Mouse (Mus musculus): Measurements from ENCODE around the gene Aldh3b3. TPM values are rescaled to one million over a fixed set of nuclear protein-coding genes. Genes with fewer than 3 reads are reported as not detected.

Aldh3b3 gene
- polyA plus RNA-seq, 1 experiment from 2014 or later: not detected

- no peak overlapping the region for H3K4me3 ChIP-seq (ENCODE audit: low read depth, low read length)
- ATAC-seq (ENCODE audit: low read depth): no peak
- H3K4me2 ChIP-seq (ENCODE audit: low read depth, low read length): no peak overlapping the region
- H3K27ac ChIP-seq (ENCODE audit: low read depth, low read length): no peak overlapping the region
- H3K4me1 ChIP-seq (ENCODE audit: control insufficient read depth, insufficient read depth, low read length): no peaks in the 10 kb centered on the region
- no peaks in the 10 kb centered on the region for H3K9me3 ChIP-seq (ENCODE audit: control insufficient read depth, low read length)
- H3K27me3 ChIP-seq (ENCODE audit: control insufficient read depth, insufficient read depth, low read length): no peaks in the 10 kb centered on the region
- 82% methylated on average over 8 of the region's 8 CpGs for WGBS
- no peaks in the 10 kb centered on the region for H3K36me3 ChIP-seq (ENCODE audit: control insufficient read depth, insufficient read depth, low read length)
- no peak overlapping the region for H3K9ac ChIP-seq (replicated peaks; ENCODE audit: low read depth, low read length)
These were observed 34.3 kb upstream of the Aldh3b3 start for GRCm38 (mm10) chr19:3924190-3924589.

- no peak overlapping the region for H3K4me3 ChIP-seq (ENCODE audit: low read depth, low read length)
- H3K9ac ChIP-seq (replicated peaks; ENCODE audit: low read depth, low read length): no peak overlapping the region
- H3K27me3 ChIP-seq (ENCODE audit: control insufficient read depth, insufficient read depth, low read length): no peaks in the 10 kb centered on the region
- WGBS: 96% methylated on average over 7 of the region's 7 CpGs
- no peak overlapping the region for H3K4me2 ChIP-seq (ENCODE audit: low read depth, low read length)
- H3K4me1 ChIP-seq (ENCODE audit: control insufficient read depth, insufficient read depth, low read length): no peaks in the 10 kb centered on the region
- no peaks in the 10 kb centered on the region for H3K36me3 ChIP-seq (ENCODE audit: control insufficient read depth, insufficient read depth, low read length)
- no peaks in the 10 kb centered on the region for H3K9me3 ChIP-seq (ENCODE audit: control insufficient read depth, low read length)
- no peak overlapping the region for H3K27ac ChIP-seq (ENCODE audit: low read depth, low read length)
- no peak for ATAC-seq (ENCODE audit: low read depth)
These were observed 33.6 kb upstream of the Aldh3b3 start for GRCm38 (mm10) chr19:3924868-3925267.

- Histone ChIP-seq H3K9me3 (ENCODE audit: control insufficient read depth, low read length) (no peaks in the 10 kb centered on the region), H3K4me2 (ENCODE audit: low read depth, low read length) (no peak overlapping the region), H3K9ac (replicated peaks; ENCODE audit: low read depth, low read length) (no peak overlapping the region), H3K4me1 (ENCODE audit: control insufficient read depth, insufficient read depth, low read length) (no peaks in the 10 kb centered on the region), H3K36me3 (ENCODE audit: control insufficient read depth, insufficient read depth, low read length) (no peaks in the 10 kb centered on the region), H3K27ac (ENCODE audit: low read depth, low read length) (no peak overlapping the region), H3K27me3 (ENCODE audit: control insufficient read depth, insufficient read depth, low read length) (no peaks in the 10 kb centered on the region), H3K4me3 (ENCODE audit: low read depth, low read length) (no peak overlapping the region)
- 85% methylated on average over 6 of the region's 6 CpGs for WGBS
- no peak for ATAC-seq (ENCODE audit: low read depth)
These were observed 32.6 kb upstream of the Aldh3b3 start for GRCm38 (mm10) chr19:3925859-3926258.

GRCm38 (mm10) chr19:3926279-3926678 is 32.2 kb upstream of the Aldh3b3 start:
- H3K4me1 ChIP-seq (ENCODE audit: control insufficient read depth, insufficient read depth, low read length): no peaks in the 10 kb centered on the region
- no peak overlapping the region for H3K4me2 ChIP-seq (ENCODE audit: low read depth, low read length)
- no peak overlapping the region for H3K9ac ChIP-seq (replicated peaks; ENCODE audit: low read depth, low read length)
- H3K27me3 ChIP-seq (ENCODE audit: control insufficient read depth, insufficient read depth, low read length): no peaks in the 10 kb centered on the region
- H3K4me3 ChIP-seq (ENCODE audit: low read depth, low read length): no peak overlapping the region
- WGBS: 79% methylated on average over 3 of the region's 3 CpGs
- H3K36me3 ChIP-seq (ENCODE audit: control insufficient read depth, insufficient read depth, low read length): no peaks in the 10 kb centered on the region
- no peaks in the 10 kb centered on the region for H3K9me3 ChIP-seq (ENCODE audit: control insufficient read depth, low read length)
- H3K27ac ChIP-seq (ENCODE audit: low read depth, low read length): no peak overlapping the region
- no peak for ATAC-seq (ENCODE audit: low read depth)

- H3K36me3 ChIP-seq (ENCODE audit: control insufficient read depth, insufficient read depth, low read length): no peaks in the 10 kb centered on the region
- H3K9ac ChIP-seq (replicated peaks; ENCODE audit: low read depth, low read length): no peak overlapping the region
- no peak overlapping the region for H3K27ac ChIP-seq (ENCODE audit: low read depth, low read length)
- 73% methylated on average over 6 of the region's 6 CpGs for WGBS
- no peak overlapping the region for H3K4me2 ChIP-seq (ENCODE audit: low read depth, low read length)
- ATAC-seq (ENCODE audit: low read depth): no peak
- H3K9me3 ChIP-seq (ENCODE audit: control insufficient read depth, low read length): no peaks in the 10 kb centered on the region
- H3K4me1 ChIP-seq (ENCODE audit: control insufficient read depth, insufficient read depth, low read length): no peaks in the 10 kb centered on the region
- no peaks in the 10 kb centered on the region for H3K27me3 ChIP-seq (ENCODE audit: control insufficient read depth, insufficient read depth, low read length)
- H3K4me3 ChIP-seq (ENCODE audit: low read depth, low read length): no peak overlapping the region
These were observed 31.8 kb upstream of the Aldh3b3 start for GRCm38 (mm10) chr19:3926685-3927084.

GRCm38 (mm10) chr19:3927989-3928388 is 30.5 kb upstream of the Aldh3b3 start:
- Histone ChIP-seq H3K36me3 (ENCODE audit: control insufficient read depth, insufficient read depth, low read length) (no peaks in the 10 kb centered on the region), H3K4me1 (ENCODE audit: control insufficient read depth, insufficient read depth, low read length) (no peaks in the 10 kb centered on the region), H3K9ac (replicated peaks; ENCODE audit: low read depth, low read length) (no peak overlapping the region), H3K4me3 (ENCODE audit: low read depth, low read length) (no peak overlapping the region), H3K27ac (ENCODE audit: low read depth, low read length) (no peak overlapping the region), H3K27me3 (ENCODE audit: control insufficient read depth, insufficient read depth, low read length) (no peaks in the 10 kb centered on the region), H3K9me3 (ENCODE audit: control insufficient read depth, low read length) (no peaks in the 10 kb centered on the region), H3K4me2 (ENCODE audit: low read depth, low read length) (no peak overlapping the region)
- WGBS: 86% methylated on average over 4 of the region's 4 CpGs
- ATAC-seq (ENCODE audit: low read depth): no peak

DNA sequence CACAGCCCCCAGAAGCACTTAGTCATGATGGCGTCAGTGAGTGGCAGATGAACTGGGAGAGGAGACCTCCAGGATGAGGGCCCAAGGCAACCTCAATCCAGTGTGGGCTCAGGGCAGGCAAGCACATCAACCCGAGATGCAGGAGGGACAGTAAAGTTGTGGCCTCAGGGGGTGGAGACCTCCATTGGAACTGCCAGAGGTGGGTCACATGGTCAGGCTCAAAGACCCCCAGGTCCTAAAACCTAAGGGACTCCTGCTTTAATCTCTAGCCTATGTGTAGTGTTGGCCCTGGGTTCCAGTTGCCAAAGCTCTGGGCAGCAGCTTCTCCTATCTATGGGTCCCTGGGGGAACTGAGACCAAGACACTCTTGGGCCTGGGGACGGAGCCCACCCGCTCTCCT is 29.7 kb upstream of the Aldh3b3 start:
- WGBS: 76% methylated on average over 4 of the region's 4 CpGs
- Histone ChIP-seq H3K4me1 (ENCODE audit: control insufficient read depth, insufficient read depth, low read length) (no peaks in the 10 kb centered on the region), H3K9me3 (ENCODE audit: control insufficient read depth, low read length) (no peaks in the 10 kb centered on the region), H3K27me3 (ENCODE audit: control insufficient read depth, insufficient read depth, low read length) (no peaks in the 10 kb centered on the region), H3K4me2 (ENCODE audit: low read depth, low read length) (no peak overlapping the region), H3K36me3 (ENCODE audit: control insufficient read depth, insufficient read depth, low read length) (no peaks in the 10 kb centered on the region), H3K27ac (ENCODE audit: low read depth, low read length) (peak overlapping the region; percentile 29; the same call in 1 of the 2 replicates), H3K9ac (replicated peaks; ENCODE audit: low read depth, low read length) (no peak overlapping the region), H3K4me3 (ENCODE audit: low read depth, low read length) (no peak overlapping the region)
- peak; percentile 7; the same call in 1 of the 2 replicates for ATAC-seq (ENCODE audit: low read depth)

- WGBS: 55% methylated on average over 12 of the region's 12 CpGs
- Histone ChIP-seq H3K27me3 (ENCODE audit: control insufficient read depth, insufficient read depth, low read length) (no peaks in the 10 kb centered on the region), H3K4me1 (ENCODE audit: control insufficient read depth, insufficient read depth, low read length) (no peaks in the 10 kb centered on the region), H3K4me2 (ENCODE audit: low read depth, low read length) (no peak within 1 kb of the TSS), H3K27ac (ENCODE audit: low read depth, low read length) (peak within 1 kb of the TSS; percentile 35; the same call in 1 of the 2 replicates), H3K36me3 (ENCODE audit: control insufficient read depth, insufficient read depth, low read length) (no peaks in the 10 kb centered on the region), H3K4me3 (ENCODE audit: low read depth, low read length) (no peak within 1 kb of the TSS), H3K9ac (replicated peaks; ENCODE audit: low read depth, low read length) (0 out of 2 replicates have a peak within 1 kb of the TSS, but pooled peaks have one; percentile 16), H3K9me3 (ENCODE audit: control insufficient read depth, low read length) (no peaks in the 10 kb centered on the region)
- ATAC-seq (ENCODE audit: low read depth): peak; percentile 67; the same call in 1 of the 2 replicates
These were observed 29.1 kb upstream of the Aldh3b3 start, which contains the start of gene Aldh3b1 for GRCm38 (mm10) chr19:3929211-3929941. Gene Aldh3b1 (minus strand): TSS chr19:3929808.

DNA sequence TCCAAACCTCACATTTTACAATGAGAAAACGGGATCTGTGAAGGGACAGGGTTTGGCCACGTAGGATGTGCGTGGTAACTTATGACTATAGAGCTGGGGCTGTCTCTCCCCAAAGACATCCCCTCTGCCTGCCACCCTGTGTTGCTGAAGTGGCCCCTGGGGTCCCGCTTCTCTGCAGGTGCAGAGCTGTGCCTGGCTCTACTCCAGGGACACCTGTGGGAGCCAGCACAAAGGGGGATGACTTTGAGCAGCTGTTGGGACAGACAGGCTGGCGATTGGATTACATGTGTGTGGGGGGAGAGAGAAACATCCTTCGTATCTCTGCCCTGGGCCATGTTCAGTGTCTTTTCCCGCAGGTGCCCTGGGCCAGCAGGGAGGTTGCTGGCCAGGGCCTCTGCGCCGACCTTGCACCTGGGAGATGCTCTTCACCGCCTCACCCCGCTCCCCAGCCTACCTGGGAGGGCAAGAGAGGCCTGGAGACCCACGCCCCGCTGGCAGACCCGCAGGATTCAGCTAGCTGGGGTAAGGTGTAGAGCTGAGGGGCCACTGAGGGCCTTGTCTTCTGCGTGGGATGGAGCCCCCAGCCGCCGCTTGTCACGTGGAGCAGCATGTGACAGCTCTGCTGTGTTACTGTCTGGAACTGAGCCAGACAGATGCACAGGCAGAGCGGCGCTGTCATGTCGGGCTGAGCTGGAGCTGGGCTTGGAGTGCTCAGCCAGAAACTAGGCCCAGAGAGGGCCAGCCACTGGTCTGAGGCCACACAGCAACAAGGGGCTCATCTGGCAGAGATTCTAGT is 28.0 kb upstream of the Aldh3b3 start:
- Histone ChIP-seq H3K9me3 (ENCODE audit: control insufficient read depth, low read length) (no peaks in the 10 kb centered on the region), H3K4me3 (ENCODE audit: low read depth, low read length) (no peak overlapping the region), H3K27ac (ENCODE audit: low read depth, low read length) (peak overlapping the region; percentile 12; the same call in 1 of the 2 replicates), H3K9ac (replicated peaks; ENCODE audit: low read depth, low read length) (0 out of 2 replicates have a peak overlapping the region, but pooled peaks have one; percentile 16), H3K27me3 (ENCODE audit: control insufficient read depth, insufficient read depth, low read length) (0 out of 2 replicates have a peak, but pooled peaks cover 1% of the 10 kb centered on the region), H3K36me3 (ENCODE audit: control insufficient read depth, insufficient read depth, low read length) (no peaks in the 10 kb centered on the region), H3K4me1 (ENCODE audit: control insufficient read depth, insufficient read depth, low read length) (no peaks in the 10 kb centered on the region), H3K4me2 (ENCODE audit: low read depth, low read length) (no peak overlapping the region)
- no peak for ATAC-seq (ENCODE audit: low read depth)
- 64% methylated on average over 21 of the region's 21 CpGs for WGBS

Data from neural tube, embryonic 14.5 days (tissue).